Mouse (Mus musculus) cerebellum, adult 2 months (tissue): ENCODE measurements around the gene S1pr4. TPM values are rescaled to one million over a fixed set of nuclear protein-coding genes. Genes with fewer than 3 reads are reported as not detected.

Experiments
- DNase-seq, 2 experiments: peaks; one replicate each; pipeline ENCODE4 v3.0.0; 2021
- H3K27ac ChIP-seq: fragments of 200-500 bp; 2 replicates; pipeline ENCODE4 v1.5.1; 2012; ENCODE audit warnings: low read length, control low read depth, inconsistent platforms; ENCODE audit not compliant: insufficient read depth
- H3K27me3 ChIP-seq: fragments of 200-500 bp; 2 replicates; pipeline ENCODE4 v1.6.1; 2012; ENCODE audit warnings: inconsistent platforms, mild to moderate bottlenecking, low read length, moderate library complexity; ENCODE audit not compliant: control insufficient read depth, insufficient read depth
- H3K4me1 ChIP-seq: fragments of 200-500 bp; 2 replicates; pipeline ENCODE4 v1.6.1; 2011; ENCODE audit warnings: low read length; ENCODE audit not compliant: control insufficient read depth, insufficient read depth
- H3K4me3 ChIP-seq: fragments of 200-500 bp; replicated peaks from 2 replicates; pipeline ENCODE3; 2011; ENCODE audit warnings: mild to moderate bottlenecking, low read depth, low read length, control low read depth; ENCODE audit not compliant: insufficient read depth
- CTCF ChIP-seq: fragments of 200-500 bp; IDR thresholded peaks from 2 replicates; pipeline ENCODE4 v1.5.1; 2011; ENCODE audit warnings: low read depth, mild to moderate bottlenecking, control low read depth, low read length, moderate library complexity, borderline replicate concordance; ENCODE audit not compliant: insufficient read depth
- POLR2A ChIP-seq: fragments of 200-500 bp; IDR thresholded peaks from 2 replicates; pipeline ENCODE4 v1.6.1; 2011; ENCODE audit warnings: low read length, control low read depth, borderline replicate concordance; ENCODE audit not compliant: insufficient read depth
- WGBS: fragments of 180-500 bp; shearing (Covaris S2); methylation state at CpG from one replicate; pipeline ENCODE4 v1.1.7; 2018; 5-methylcytosine and 5-hydroxymethylcytosine counted together
- polyA plus RNA-seq: library from polyadenylated mRNA; depleted of rRNA; stranded (reverse); fragments of >200 nt; gene quantifications from 2 replicates; pipeline ENCODE4 v1.2.3, GENCODE M21; 2012

Gene S1pr4
- polyA plus RNA-seq, 1 experiment, result 1.1 TPM

- Histone ChIP-seq H3K4me3 (no peak overlapping the region), H3K4me1 (peaks cover 15% of the 10 kb centered on the region), H3K27me3 (no peaks in the 10 kb centered on the region), H3K27ac (no peak overlapping the region)
- WGBS, result 15% methylated on average over 33 of the region's 33 CpGs
- TF ChIP-seq CTCF (no peak), POLR2A (no peak)
- peak; percentile 61 to 62 for DNase-seq
Observed at GRCm38 (mm10) chr10:81464405-81465264, 35.3 kb downstream of the S1pr4 start.

- Histone ChIP-seq H3K4me1 (peaks cover 15% of the 10 kb centered on the region), H3K4me3 (no peak overlapping the region), H3K27ac (no peak overlapping the region), H3K27me3 (no peaks in the 10 kb centered on the region)
- TF ChIP-seq POLR2A (no peak), CTCF (no peak)
- WGBS, result 74% methylated on average over 4 of the region's 4 CpGs
- DNase-seq, result no peak
Observed at GRCm38 (mm10) chr10:81463531-81463930, 36.4 kb downstream of the S1pr4 start.

- no peak for TF ChIP-seq CTCF
- TF ChIP-seq POLR2A, result no peak
- H3K4me3 ChIP-seq, result no peak overlapping the region
- H3K4me1 ChIP-seq, result peaks cover 13% of the 10 kb centered on the region
- DNase-seq, result no peak
- no peaks in the 10 kb centered on the region for H3K27me3 ChIP-seq
- H3K27ac ChIP-seq, result no peak overlapping the region
- 85% methylated on average over 7 of the region's 7 CpGs for WGBS
Observed at GRCm38 (mm10) chr10:81462917-81463316, 37.0 kb downstream of the S1pr4 start.

- WGBS, result 46% methylated on average over 7 of the region's 7 CpGs
- H3K4me1 ChIP-seq, result peaks cover 8% of the 10 kb centered on the region
- DNase-seq, result no peak
- H3K4me3 ChIP-seq, result no peak overlapping the region
- no peaks in the 10 kb centered on the region for H3K27me3 ChIP-seq
- H3K27ac ChIP-seq, result no peak overlapping the region
- TF ChIP-seq CTCF (no peak), POLR2A (no peak)
Observed at GRCm38 (mm10) chr10:81462415-81462804, 37.5 kb downstream of the S1pr4 start.

- Histone ChIP-seq H3K27me3 (no peaks in the 10 kb centered on the region), H3K4me1 (peaks cover 4% of the 10 kb centered on the region), H3K4me3 (no peak overlapping the region), H3K27ac (no peak overlapping the region)
- no peak for DNase-seq
- 40% methylated on average over 16 of the region's 16 CpGs for WGBS
- TF ChIP-seq CTCF (no peak), POLR2A (no peak)
Observed at GRCm38 (mm10) chr10:81461673-81462414, 38.1 kb downstream of the S1pr4 start.

GRCm38 (mm10) chr10:81460951-81461350, 39.0 kb downstream of the S1pr4 start:
- H3K4me3 ChIP-seq, result no peak overlapping the region
- peaks cover 4% of the 10 kb centered on the region for H3K4me1 ChIP-seq
- WGBS, result 31% methylated on average over 11 of the region's 11 CpGs
- TF ChIP-seq CTCF (no peak), POLR2A (no peak)
- no peak for DNase-seq
- H3K27me3 ChIP-seq, result no peaks in the 10 kb centered on the region
- no peak overlapping the region for H3K27ac ChIP-seq

GRCm38 (mm10) chr10:81460471-81460870, 39.5 kb downstream of the S1pr4 start:
- WGBS, result 23% methylated on average over 20 of the region's 20 CpGs
- H3K4me1 ChIP-seq, result peaks cover 4% of the 10 kb centered on the region
- no peak overlapping the region for H3K27ac ChIP-seq
- no peaks in the 10 kb centered on the region for H3K27me3 ChIP-seq
- H3K4me3 ChIP-seq, result no peak overlapping the region
- peak in 1 of 2 experiments; percentile 20 for DNase-seq
- no peak for TF ChIP-seq POLR2A
- TF ChIP-seq CTCF, result no peak

- whole genome bisulfite sequencing, result 74% methylated on average over 21 of the region's 21 CpGs
- no peak for DNase-seq
- no peak overlapping the region for H3K4me3 ChIP-seq
- H3K27ac ChIP-seq, result no peak overlapping the region
- TF ChIP-seq CTCF (no peak), POLR2A (no peak)
- no peaks in the 10 kb centered on the region for H3K27me3 ChIP-seq
- H3K4me1 ChIP-seq, result peaks cover 4% of the 10 kb centered on the region
Observed at GRCm38 (mm10) chr10:81459399-81459798, 40.5 kb downstream of the S1pr4 start.
